Mouse (Mus musculus): ENCODE results near the gene Cdhr3. TPM values are rescaled to one million over a fixed set of nuclear protein-coding genes. Genes with fewer than 3 reads are reported as not detected.
A peak's percentile ranks its signal among the peaks of the same experiment; 100 is the strongest.

Gene Cdhr3
- polyA plus RNA-seq, 1 experiment from 2014 or later = 0.25 TPM

DNA sequence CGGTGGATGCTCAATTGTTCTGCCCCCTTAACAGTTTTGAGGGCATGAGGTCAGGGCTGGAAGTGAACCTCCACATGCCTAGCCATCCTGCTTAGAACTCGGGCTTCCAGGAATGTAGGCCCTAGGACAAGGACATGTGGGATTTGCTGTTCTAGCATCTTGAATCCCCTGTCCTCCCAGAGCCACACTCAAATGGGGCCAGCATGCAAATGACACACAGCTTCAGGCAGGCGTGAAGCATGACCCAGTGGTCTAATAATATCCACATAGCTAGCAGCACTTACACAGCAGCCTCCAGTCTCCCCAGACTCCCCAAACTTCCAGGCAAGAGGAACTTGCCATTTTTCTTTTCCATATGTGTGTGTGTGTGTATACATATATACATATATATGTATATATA is 3.3 kb upstream of the Cdhr3 start:
- H3K4me1 ChIP-seq (ENCODE audit: control insufficient read depth, insufficient read depth, low read depth, low read length) = no peaks in the 10 kb centered on the region
- no peak for ATAC-seq
- H3K27ac ChIP-seq (ENCODE audit: low read depth, low read length) = no peak overlapping the region
- H3K36me3 ChIP-seq (ENCODE audit: control insufficient read depth, insufficient read depth, low read length) = no peaks in the 10 kb centered on the region
- no peaks in the 10 kb centered on the region for H3K9me3 ChIP-seq (ENCODE audit: control insufficient read depth, low read length)
- WGBS = 65% methylated on average over 3 of the region's 3 CpGs
- no peaks in the 10 kb centered on the region for H3K27me3 ChIP-seq (replicated peaks; ENCODE audit: control insufficient read depth, insufficient read depth, low read length)
- no peak overlapping the region for H3K4me3 ChIP-seq (ENCODE audit: low read length)
- H3K4me2 ChIP-seq (ENCODE audit: low read length) = no peak overlapping the region
- H3K9ac ChIP-seq (ENCODE audit: low read depth, low read length) = no peak overlapping the region

DNA sequence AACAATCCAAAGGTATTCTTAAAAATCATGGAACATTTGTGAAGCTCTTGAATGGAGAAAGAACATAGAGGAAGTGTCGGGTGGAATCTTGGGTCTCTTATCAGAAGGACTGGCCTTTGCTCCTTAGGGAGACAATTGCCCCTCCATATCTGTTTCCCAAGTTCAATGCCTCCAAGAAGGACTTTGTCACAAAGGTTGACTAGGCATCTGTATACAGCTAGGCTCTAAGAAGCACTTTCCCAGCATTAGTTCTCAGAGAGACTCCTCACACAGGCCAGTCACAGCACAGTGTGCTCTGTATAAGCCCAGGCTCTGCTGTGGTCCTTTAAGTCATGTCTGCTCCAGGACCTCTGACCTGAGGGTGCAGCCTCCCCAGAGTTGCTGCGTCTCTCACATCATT is 479 bp downstream of the Cdhr3 start:
- Histone ChIP-seq H3K27me3 (replicated peaks; ENCODE audit: control insufficient read depth, insufficient read depth, low read length) (no peaks in the 10 kb centered on the region), H3K27ac (ENCODE audit: low read depth, low read length) (no peak overlapping the region), H3K36me3 (ENCODE audit: control insufficient read depth, insufficient read depth, low read length) (no peaks in the 10 kb centered on the region), H3K9me3 (ENCODE audit: control insufficient read depth, low read length) (no peaks in the 10 kb centered on the region), H3K9ac (ENCODE audit: low read depth, low read length) (no peak overlapping the region), H3K4me3 (ENCODE audit: low read length) (no peak overlapping the region), H3K4me1 (ENCODE audit: control insufficient read depth, insufficient read depth, low read depth, low read length) (no peaks in the 10 kb centered on the region), H3K4me2 (ENCODE audit: low read length) (no peak overlapping the region)
- WGBS = 82% methylated on average over 2 of the region's 2 CpGs
- ATAC-seq = no peak; the same call in 1 of the 2 replicates

DNA sequence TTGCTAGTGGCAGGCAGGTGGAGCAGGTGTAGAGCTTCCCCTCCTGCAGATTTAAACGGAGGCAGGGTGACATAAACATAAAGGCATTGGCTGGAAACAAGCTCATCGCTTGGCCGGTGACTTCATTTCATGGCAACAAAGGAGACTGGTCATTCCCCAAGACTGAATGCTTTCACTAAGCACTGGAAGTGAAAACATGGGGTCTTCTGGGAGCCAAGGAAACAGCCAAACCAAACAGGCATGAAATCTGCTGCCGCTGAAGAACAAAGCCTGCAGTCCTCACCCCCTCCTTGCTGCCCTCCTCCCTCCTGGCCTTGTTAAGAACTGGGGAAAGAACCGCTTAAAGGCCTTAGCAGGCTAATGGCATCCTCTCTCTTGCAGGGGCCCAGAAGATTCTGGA is 6.5 kb downstream of the Cdhr3 start:
- Histone ChIP-seq H3K27ac (ENCODE audit: low read depth, low read length) (no peak overlapping the region), H3K9me3 (ENCODE audit: control insufficient read depth, low read length) (no peaks in the 10 kb centered on the region), H3K4me1 (ENCODE audit: control insufficient read depth, insufficient read depth, low read depth, low read length) (0 out of 2 replicates have a peak, but pooled peaks cover 3% of the 10 kb centered on the region), H3K27me3 (replicated peaks; ENCODE audit: control insufficient read depth, insufficient read depth, low read length) (no peaks in the 10 kb centered on the region), H3K9ac (ENCODE audit: low read depth, low read length) (no peak overlapping the region), H3K4me3 (ENCODE audit: low read length) (no peak overlapping the region), H3K4me2 (ENCODE audit: low read length) (no peak overlapping the region), H3K36me3 (ENCODE audit: control insufficient read depth, insufficient read depth, low read length) (no peaks in the 10 kb centered on the region)
- ATAC-seq = peak; percentile 69
- 11% methylated on average over 5 of the region's 5 CpGs for WGBS

DNA sequence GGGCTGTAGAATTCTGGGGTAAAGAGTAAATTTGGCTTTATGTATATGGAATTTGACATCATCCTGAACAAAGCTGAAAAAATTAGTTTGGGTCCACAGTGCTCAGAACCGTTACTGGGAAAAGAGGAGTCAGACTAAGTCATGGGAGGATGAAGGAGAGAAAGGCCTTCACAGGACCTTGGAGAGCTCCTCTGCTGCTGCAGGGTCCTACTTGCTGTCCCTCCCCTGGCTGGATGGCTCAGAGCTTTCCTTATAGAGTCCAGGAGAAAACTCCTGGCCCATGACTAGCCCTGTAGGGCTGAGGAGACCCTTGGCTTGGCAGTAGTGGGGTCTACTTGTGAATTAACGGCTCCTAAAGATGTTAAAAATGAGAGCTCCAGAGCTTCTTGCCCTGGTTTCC is 8.0 kb downstream of the Cdhr3 start:
- 38% methylated on average over 2 of the region's 2 CpGs for WGBS
- Histone ChIP-seq H3K27ac (ENCODE audit: low read depth, low read length) (no peak overlapping the region), H3K9me3 (ENCODE audit: control insufficient read depth, low read length) (no peaks in the 10 kb centered on the region), H3K9ac (ENCODE audit: low read depth, low read length) (no peak overlapping the region), H3K27me3 (replicated peaks; ENCODE audit: control insufficient read depth, insufficient read depth, low read length) (no peaks in the 10 kb centered on the region), H3K36me3 (ENCODE audit: control insufficient read depth, insufficient read depth, low read length) (no peaks in the 10 kb centered on the region), H3K4me2 (ENCODE audit: low read length) (no peak overlapping the region), H3K4me1 (ENCODE audit: control insufficient read depth, insufficient read depth, low read depth, low read length) (0 out of 2 replicates have a peak, but pooled peaks cover 3% of the 10 kb centered on the region), H3K4me3 (ENCODE audit: low read length) (no peak overlapping the region)
- no peak for ATAC-seq

DNA sequence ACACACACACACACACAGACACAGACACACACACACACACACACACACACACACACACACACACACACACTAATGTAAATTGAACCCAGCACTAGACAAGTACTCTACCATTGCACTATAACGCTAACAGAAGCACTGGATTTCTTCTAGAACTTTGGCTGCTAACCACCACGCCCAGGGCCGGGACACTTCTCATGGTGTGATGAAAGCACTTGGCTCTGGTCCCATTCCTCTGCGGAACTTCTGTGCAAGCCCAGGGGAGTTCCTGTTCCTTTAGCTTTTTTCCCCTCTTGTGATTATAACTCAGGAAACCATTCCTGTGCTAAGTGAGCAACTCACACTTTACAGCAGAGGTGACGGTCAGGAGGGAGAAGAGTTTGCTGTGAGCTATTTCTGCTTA is 9.3 kb downstream of the Cdhr3 start:
- Histone ChIP-seq H3K36me3 (ENCODE audit: control insufficient read depth, insufficient read depth, low read length) (no peaks in the 10 kb centered on the region), H3K4me1 (ENCODE audit: control insufficient read depth, insufficient read depth, low read depth, low read length) (0 out of 2 replicates have a peak, but pooled peaks cover 3% of the 10 kb centered on the region), H3K4me3 (ENCODE audit: low read length) (no peak overlapping the region), H3K9ac (ENCODE audit: low read depth, low read length) (no peak overlapping the region), H3K27ac (ENCODE audit: low read depth, low read length) (no peak overlapping the region), H3K4me2 (ENCODE audit: low read length) (no peak overlapping the region), H3K9me3 (ENCODE audit: control insufficient read depth, low read length) (no peaks in the 10 kb centered on the region), H3K27me3 (replicated peaks; ENCODE audit: control insufficient read depth, insufficient read depth, low read length) (no peaks in the 10 kb centered on the region)
- 45% methylated on average over 5 of the region's 5 CpGs for WGBS
- no peak for ATAC-seq

DNA sequence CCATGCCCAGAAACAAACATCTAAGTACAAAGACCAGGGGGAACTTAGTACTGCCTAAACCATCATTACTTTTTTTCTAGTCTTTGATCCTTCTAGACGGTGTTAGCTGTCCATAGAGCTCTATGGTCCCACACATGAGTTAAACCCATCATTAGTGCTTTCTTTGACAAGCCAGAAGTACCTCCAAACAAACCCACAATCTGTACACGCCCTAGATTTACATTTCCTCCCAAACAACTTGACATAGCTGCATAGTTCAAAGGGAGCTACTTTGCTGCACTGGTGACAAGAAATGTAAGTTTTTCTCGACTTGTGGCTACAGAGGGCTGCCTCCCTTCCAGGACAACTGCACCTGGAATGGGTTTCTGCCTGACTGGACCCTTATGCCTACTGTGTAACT is 16.4 kb downstream of the Cdhr3 start:
- Histone ChIP-seq H3K9ac (ENCODE audit: low read depth, low read length) (no peak overlapping the region), H3K4me3 (ENCODE audit: low read length) (no peak overlapping the region), H3K9me3 (ENCODE audit: control insufficient read depth, low read length) (no peaks in the 10 kb centered on the region), H3K36me3 (ENCODE audit: control insufficient read depth, insufficient read depth, low read length) (no peaks in the 10 kb centered on the region), H3K4me1 (ENCODE audit: control insufficient read depth, insufficient read depth, low read depth, low read length) (peaks cover 9% of the 10 kb centered on the region), H3K4me2 (ENCODE audit: low read length) (no peak overlapping the region), H3K27ac (ENCODE audit: low read depth, low read length) (no peak overlapping the region), H3K27me3 (replicated peaks; ENCODE audit: control insufficient read depth, insufficient read depth, low read length) (no peaks in the 10 kb centered on the region)
- WGBS = 81% methylated on average over 3 of the region's 3 CpGs
- no peak for ATAC-seq

DNA sequence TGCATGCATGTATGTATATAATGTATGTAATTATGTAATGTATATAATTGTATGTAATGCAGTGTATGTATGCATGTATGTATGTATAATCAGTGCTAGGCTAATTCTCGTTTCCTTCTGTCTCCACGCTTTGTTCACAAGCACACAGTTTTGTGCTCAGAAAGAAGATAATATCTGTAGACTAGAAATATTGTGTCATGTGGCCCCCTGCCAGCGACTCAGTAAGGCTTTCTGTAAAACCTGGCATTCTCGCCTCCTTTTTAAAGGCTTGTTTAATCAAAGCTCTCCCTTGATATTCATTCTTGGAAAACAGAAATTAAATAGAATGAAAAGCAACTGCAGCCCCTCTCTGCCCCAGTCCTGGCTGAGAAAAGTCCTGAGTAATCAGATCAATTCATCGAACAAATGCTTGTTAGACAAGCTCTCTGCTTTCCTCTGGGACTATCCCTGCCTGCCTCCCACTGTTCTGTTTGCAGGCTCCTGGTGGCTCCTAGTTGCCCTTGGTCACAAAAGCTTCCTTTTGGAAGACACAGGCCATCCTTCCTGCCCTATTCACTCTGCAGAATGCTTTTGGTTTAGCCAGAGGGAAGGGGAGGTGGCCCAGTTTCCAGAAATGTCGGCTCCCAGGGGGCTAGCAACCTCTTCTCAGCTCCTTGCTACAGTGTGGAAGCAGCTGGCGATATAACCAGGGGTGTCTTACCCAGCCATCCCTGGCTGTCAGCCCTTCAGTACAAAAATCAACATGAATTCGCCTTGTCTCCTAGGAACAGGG is 20.6 kb downstream of the Cdhr3 start:
- no peak overlapping the region for H3K4me2 ChIP-seq (ENCODE audit: low read length)
- WGBS = 22% methylated on average over 8 of the region's 8 CpGs

DNA sequence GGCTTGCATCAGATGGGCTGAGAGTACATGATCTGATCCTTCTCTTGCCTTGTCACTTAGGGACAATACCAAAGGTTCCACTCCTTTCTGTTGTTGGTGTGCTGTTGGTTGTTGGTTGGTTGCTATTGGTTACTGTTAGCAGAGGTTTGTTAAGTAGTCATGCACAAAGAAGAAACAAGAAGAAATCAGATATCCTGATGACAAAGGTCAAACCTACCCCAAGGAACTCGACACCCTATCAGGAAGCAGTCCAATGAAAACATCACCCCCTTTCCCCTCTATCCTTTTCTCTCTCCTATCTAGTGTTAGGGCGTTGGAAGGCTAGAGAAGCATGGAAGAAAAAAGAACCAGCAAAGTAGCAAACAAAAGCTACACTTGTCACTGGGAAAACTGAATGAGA is 23.7 kb downstream of the Cdhr3 start:
- no peak overlapping the region for H3K4me3 ChIP-seq (ENCODE audit: low read length)
- ATAC-seq = no peak
- no peak overlapping the region for H3K27ac ChIP-seq (ENCODE audit: low read depth, low read length)
- 84% methylated on average over 2 of the region's 2 CpGs for WGBS
- no peak overlapping the region for H3K4me2 ChIP-seq (ENCODE audit: low read length)
- peaks cover 9% of the 10 kb centered on the region for H3K4me1 ChIP-seq (ENCODE audit: control insufficient read depth, insufficient read depth, low read depth, low read length)
- no peaks in the 10 kb centered on the region for H3K36me3 ChIP-seq (ENCODE audit: control insufficient read depth, insufficient read depth, low read length)
- no peaks in the 10 kb centered on the region for H3K27me3 ChIP-seq (replicated peaks; ENCODE audit: control insufficient read depth, insufficient read depth, low read length)
- H3K9me3 ChIP-seq (ENCODE audit: control insufficient read depth, low read length) = no peaks in the 10 kb centered on the region
- no peak overlapping the region for H3K9ac ChIP-seq (ENCODE audit: low read depth, low read length)

More for the DNA sequence above, 20.6 kb downstream of the Cdhr3 start:
- H3K27ac ChIP-seq (ENCODE audit: low read depth, low read length) = peak overlapping the region; percentile 54
- H3K4me3 ChIP-seq (ENCODE audit: low read length) = no peak overlapping the region
- H3K27me3 ChIP-seq (replicated peaks; ENCODE audit: control insufficient read depth, insufficient read depth, low read length) = no peaks in the 10 kb centered on the region
- no peaks in the 10 kb centered on the region for H3K36me3 ChIP-seq (ENCODE audit: control insufficient read depth, insufficient read depth, low read length)
- no peaks in the 10 kb centered on the region for H3K9me3 ChIP-seq (ENCODE audit: control insufficient read depth, low read length)
- ATAC-seq = peak; percentile 53
- no peak overlapping the region for H3K9ac ChIP-seq (ENCODE audit: low read depth, low read length)
- peaks cover 9% of the 10 kb centered on the region for H3K4me1 ChIP-seq (ENCODE audit: control insufficient read depth, insufficient read depth, low read depth, low read length)

DNA sequence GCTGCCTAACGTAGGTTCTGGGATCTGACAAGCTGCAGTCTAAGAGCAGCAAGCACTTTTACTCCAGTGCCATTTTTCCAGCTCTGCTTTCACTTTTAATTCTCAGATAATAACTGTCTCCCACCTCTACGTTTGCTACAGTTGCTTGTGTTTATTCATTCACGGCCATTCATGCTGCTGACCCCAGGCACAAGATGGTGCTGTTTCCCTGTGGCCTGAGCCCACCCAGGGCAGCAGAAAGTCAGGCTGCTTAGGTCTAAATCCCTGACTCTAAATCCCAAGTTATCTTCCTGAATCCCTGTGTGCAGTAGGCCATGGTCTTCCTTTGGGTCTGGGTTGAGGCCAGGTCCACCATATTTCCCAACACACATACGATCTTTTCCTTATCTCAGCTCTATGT is 26.3 kb downstream of the Cdhr3 start:
- no peak overlapping the region for H3K27ac ChIP-seq (ENCODE audit: low read depth, low read length)
- WGBS = 62% methylated on average over 4 of the region's 4 CpGs
- H3K27me3 ChIP-seq (replicated peaks; ENCODE audit: control insufficient read depth, insufficient read depth, low read length) = no peaks in the 10 kb centered on the region
- peaks cover 6% of the 10 kb centered on the region for H3K4me1 ChIP-seq (ENCODE audit: control insufficient read depth, insufficient read depth, low read depth, low read length)
- no peak overlapping the region for H3K4me3 ChIP-seq (ENCODE audit: low read length)
- no peaks in the 10 kb centered on the region for H3K36me3 ChIP-seq (ENCODE audit: control insufficient read depth, insufficient read depth, low read length)
- no peak overlapping the region for H3K9ac ChIP-seq (ENCODE audit: low read depth, low read length)
- H3K9me3 ChIP-seq (ENCODE audit: control insufficient read depth, low read length) = no peaks in the 10 kb centered on the region
- no peak for ATAC-seq
- no peak overlapping the region for H3K4me2 ChIP-seq (ENCODE audit: low read length)

Data from hindbrain, embryonic 16.5 days (tissue).